Mouse (Mus musculus) bone marrow, adult 2 months (tissue): ENCODE data around the gene Dse. TPM values are rescaled to one million over a fixed set of nuclear protein-coding genes. Genes with fewer than 3 reads are reported as not detected.

Experiments
- H3K27ac ChIP-seq: fragments of 200-500 bp; 2 replicates; pipeline ENCODE4 v1.5.1; 2012; ENCODE audit warnings: low read depth, mild to moderate bottlenecking, control low read depth, inconsistent platforms, low read length; ENCODE audit not compliant: control insufficient read depth, poor library complexity, insufficient read depth
- H3K4me1 ChIP-seq: fragments of 200-500 bp; 2 replicates; pipeline ENCODE4 v1.6.1; 2011; ENCODE audit warnings: low read length; ENCODE audit not compliant: control insufficient read depth, insufficient read depth
- H3K4me3 ChIP-seq: fragments of 200-500 bp; replicated peaks from 2 replicates; pipeline ENCODE3; 2011; ENCODE audit warnings: mild to moderate bottlenecking, low read depth, low read length, control low read depth; ENCODE audit not compliant: control insufficient read depth
- CTCF ChIP-seq: fragments of 200-500 bp; IDR thresholded peaks from 2 replicates; pipeline ENCODE4 v1.5.1; 2011; ENCODE audit warnings: low read length, control low read depth; ENCODE audit not compliant: control insufficient read depth, insufficient read depth
- POLR2A ChIP-seq: fragments of 200-500 bp; IDR thresholded peaks from 2 replicates; pipeline ENCODE4 v1.6.1; 2011; ENCODE audit warnings: low read depth, mild to moderate bottlenecking, control low read depth, low read length, borderline replicate concordance; ENCODE audit not compliant: control insufficient read depth
- WGBS: fragments of 180-500 bp; shearing (Covaris S2); methylation state at CpG from one replicate; pipeline ENCODE4 v1.1.7; 2018; 5-methylcytosine and 5-hydroxymethylcytosine counted together
- polyA plus RNA-seq: library from polyadenylated mRNA; stranded (reverse); fragments of >200 nt; gene quantifications from 2 replicates; pipeline ENCODE4 v1.2.4, GENCODE M21; 2011; ENCODE audit warnings: low replicate concordance; ENCODE audit not compliant: missing spikeins, insufficient read depth, insufficient read length

Dse gene
- polyA plus RNA-seq, 1 experiment: 4.8 TPM

- 78% methylated on average over 4 of the region's 4 CpGs for WGBS
- H3K4me1 ChIP-seq: no peaks in the 10 kb centered on the region
- no peak overlapping the region for H3K4me3 ChIP-seq
- no peak overlapping the region for H3K27ac ChIP-seq
- no peak for TF ChIP-seq POLR2A
- TF ChIP-seq CTCF: no peak
Measured at GRCm38 (mm10) chr10:34111964-34112738, 95.4 kb downstream of the Dse start.

DNA sequence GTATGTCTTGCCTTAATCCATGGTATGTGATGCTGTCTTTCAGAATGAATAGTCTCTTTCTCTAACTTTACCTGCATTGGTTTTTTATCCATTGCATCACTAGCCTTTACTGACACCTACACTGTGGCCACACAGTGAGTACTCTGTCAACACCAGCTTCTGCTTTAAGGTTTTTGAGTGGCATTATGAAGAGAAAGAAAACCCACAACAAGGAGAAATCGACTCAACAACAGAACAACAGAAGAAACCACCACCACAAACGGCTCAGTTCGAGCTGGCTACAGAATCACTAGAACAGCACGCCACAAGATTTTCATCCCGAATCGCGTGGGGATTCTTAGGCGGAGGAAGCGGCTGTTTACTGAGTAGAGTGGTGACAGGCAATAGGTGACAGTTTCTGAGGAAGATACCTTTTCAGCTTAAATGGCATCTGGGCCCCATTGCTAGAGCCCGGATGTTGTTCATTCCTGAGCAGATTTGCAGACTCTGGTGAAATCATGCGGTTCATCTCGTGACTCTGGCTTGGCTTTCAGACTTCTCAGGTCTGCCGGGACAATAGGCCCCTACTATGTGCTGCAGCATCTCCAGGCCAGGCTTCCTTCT lies 96.6 kb downstream of the Dse start:
- H3K4me3 ChIP-seq: no peak overlapping the region
- TF ChIP-seq CTCF: no peak
- TF ChIP-seq POLR2A: no peak
- no peaks in the 10 kb centered on the region for H3K4me1 ChIP-seq
- H3K27ac ChIP-seq: 0 out of 2 replicates have a peak overlapping the region, but pooled peaks have one; percentile 15
- WGBS: 73% methylated on average over 13 of the region's 13 CpGs

Other genes with a start within 250 kb of the Dse start
- 6.0 and 47.9 TPM in 2 replicates for gene Rwdd1, start 188.1 kb downstream of the Dse start, polyA plus RNA-seq
- not detected in 2 replicates for gene Trappc3l, start 170.1 kb downstream of the Dse start, polyA plus RNA-seq
- not detected in 2 replicates for gene Calhm4, start 163.4 kb downstream of the Dse start, polyA plus RNA-seq
- gene Calhm5, start 111.2 kb downstream of the Dse start, polyA plus RNA-seq: not detected in 2 replicates
- gene Calhm6, start 79.7 kb downstream of the Dse start, polyA plus RNA-seq: 5.1 TPM in 1 of 2 replicates, not detected in the other
- gene Tspyl1, start 74.5 kb upstream of the Dse start, polyA plus RNA-seq: 12.2 and 18.2 TPM in 2 replicates
- 1.5 and 7.7 TPM in 2 replicates for gene Tspyl4, start 89.7 kb upstream of the Dse start, polyA plus RNA-seq
- not detected in 2 replicates for gene Col10a1, start 182.3 kb upstream of the Dse start, polyA plus RNA-seq
- 4.8 and 7.3 TPM in 2 replicates for gene Nt5dc1, start 210.8 kb upstream of the Dse start, polyA plus RNA-seq